Mouse (Mus musculus) limb, embryonic 14.5 days (tissue): ENCODE measurements around the gene Cmtr2. TPM values are rescaled to one million over a fixed set of nuclear protein-coding genes. Genes with fewer than 3 reads are reported as not detected.
A peak's percentile ranks its signal among the peaks of the same experiment; 100 is the strongest.

Experiments
- ATAC-seq: fragments of 200-750 bp; cut with Nextera tagmentation; 2 replicates; pipeline ENCODE4 v1.8.0; 2017; ENCODE audit warnings: low read depth, moderate number of reproducible peaks, moderate TSS enrichment; ENCODE audit not compliant: low FRiP score
- DNase-seq: peaks from one replicate; pipeline ENCODE4 v3.0.0-alpha.2; 2015; ENCODE audit warnings: low spot score
- H3K27ac ChIP-seq: fragments of 300-500 bp; sonication (generic); replicated peaks from 2 replicates; pipeline ENCODE4 v1.5.1; 2014; ENCODE audit warnings: low read depth, mild to moderate bottlenecking, low read length, moderate library complexity, mixed read lengths
- H3K27me3 ChIP-seq: fragments of 300-500 bp; sonication (generic); 2 replicates; pipeline ENCODE4 v1.6.1; 2014; ENCODE audit warnings: low read length, mixed read lengths; ENCODE audit not compliant: control insufficient read depth, insufficient read depth
- H3K36me3 ChIP-seq: fragments of 300-500 bp; sonication (generic); 2 replicates; pipeline ENCODE4 v1.6.1; 2014; ENCODE audit warnings: mild to moderate bottlenecking, low read length, moderate library complexity, mixed read lengths; ENCODE audit not compliant: control insufficient read depth, insufficient read depth
- H3K4me1 ChIP-seq: fragments of 300-500 bp; sonication (generic); 2 replicates; pipeline ENCODE4 v1.6.1; 2014; ENCODE audit warnings: antibody characterized with exemption, low read length, mixed read lengths; ENCODE audit not compliant: control insufficient read depth, insufficient read depth
- H3K4me2 ChIP-seq: fragments of 300-500 bp; sonication (generic); replicated peaks from 2 replicates; pipeline ENCODE4 v1.6.1; 2014; ENCODE audit warnings: low read depth, mild to moderate bottlenecking, low read length, moderate library complexity; ENCODE audit not compliant: severe bottlenecking
- H3K4me3 ChIP-seq: fragments of 300-500 bp; sonication (generic); replicated peaks from 2 replicates; pipeline ENCODE4 v1.5.1; 2014; ENCODE audit warnings: low read length
- H3K9ac ChIP-seq: fragments of 300-500 bp; sonication (generic); 2 replicates; pipeline ENCODE4 v1.6.1; 2014; ENCODE audit warnings: mild to moderate bottlenecking, low read depth, low read length, moderate library complexity; ENCODE audit not compliant: severe bottlenecking
- H3K9me3 ChIP-seq: fragments of 300-500 bp; sonication (generic); 2 replicates; pipeline ENCODE4 v1.6.1; 2016; ENCODE audit warnings: low read length; ENCODE audit not compliant: control insufficient read depth
- POLR2A ChIP-seq: fragments of 200-500 bp; IDR thresholded peaks from 2 replicates; pipeline ENCODE4 v1.8.0; 2012; ENCODE audit warnings: inconsistent platforms, mild to moderate bottlenecking, moderate library complexity, borderline replicate concordance; ENCODE audit not compliant: insufficient read depth, insufficient read length; ENCODE audit errors: extremely low read depth
- WGBS: fragments of 180-500 bp; shearing (Covaris S2); extraction: QIAGEN DNeasy Blood & Tissue Kit; methylation state at CpG from one replicate; pipeline ENCODE4 v1.1.7; 2014; 5-methylcytosine and 5-hydroxymethylcytosine counted together
- polyA plus RNA-seq, 2 experiments: library from polyadenylated mRNA; depleted of rRNA in 1 of 2; stranded (reverse) in 1 of 2; unstranded in 1 of 2; fragments of >200 nt; fragmentation: Nextera tagmentation in 1 of 2; extraction: Ambion mirVana in 1 of 2; gene quantifications; 2 replicates each; pipeline versions ENCODE4 v1.2.1 to v1.2.3; 2012 to 2014

Gene Cmtr2
- polyA plus RNA-seq, 2 experiments = 6.8 to 8.6 TPM

- Histone ChIP-seq H3K36me3 (no peaks in the 10 kb centered on the region), H3K27ac (no peak overlapping the region), H3K9ac (no peak overlapping the region), H3K4me3 (no peak overlapping the region), H3K9me3 (no peaks in the 10 kb centered on the region), H3K4me2 (no peak overlapping the region), H3K27me3 (no peaks in the 10 kb centered on the region), H3K4me1 (no peaks in the 10 kb centered on the region)
- DNase-seq (peak; percentile 78), ATAC-seq (no peak)
- no peak for TF ChIP-seq POLR2A
- 2% methylated on average over 5 of the region's 5 CpGs for WGBS
Measured at GRCm38 (mm10) chr8:110196678-110197077, 18.8 kb upstream of the Cmtr2 start.

- Histone ChIP-seq H3K9ac (no peak overlapping the region), H3K36me3 (no peaks in the 10 kb centered on the region), H3K4me3 (no peak overlapping the region), H3K4me2 (no peak overlapping the region), H3K27me3 (no peaks in the 10 kb centered on the region), H3K27ac (no peak overlapping the region), H3K9me3 (no peaks in the 10 kb centered on the region), H3K4me1 (no peaks in the 10 kb centered on the region)
- DNase-seq (no peak), ATAC-seq (no peak)
- TF ChIP-seq POLR2A = no peak
- WGBS = 31% methylated on average over 11 of the region's 11 CpGs
Measured at GRCm38 (mm10) chr8:110201806-110202205, 13.7 kb upstream of the Cmtr2 start.

- no peaks in the 10 kb centered on the region for H3K27me3 ChIP-seq
- no peak overlapping the region for H3K27ac ChIP-seq
- H3K4me2 ChIP-seq = no peak overlapping the region
- no peak overlapping the region for H3K9ac ChIP-seq
- TF ChIP-seq POLR2A = no peak
- ATAC-seq = no peak
- 77% methylated on average over 5 of the region's 5 CpGs for WGBS
- H3K36me3 ChIP-seq = peaks cover 2% of the 10 kb centered on the region; the same call in 1 of the 2 replicates
- H3K4me3 ChIP-seq = no peak overlapping the region
- peaks cover 8% of the 10 kb centered on the region for H3K4me1 ChIP-seq
- no peaks in the 10 kb centered on the region for H3K9me3 ChIP-seq
- DNase-seq = no peak
Measured at GRCm38 (mm10) chr8:110216253-110216652, 788 bp downstream of the Cmtr2 start.

GRCm38 (mm10) chr8:110217198-110217597 is 1.7 kb downstream of the Cmtr2 start:
- no peak for DNase-seq
- Histone ChIP-seq H3K27ac (no peak overlapping the region), H3K4me3 (peak overlapping the region; percentile 61), H3K9me3 (no peaks in the 10 kb centered on the region), H3K27me3 (no peaks in the 10 kb centered on the region), H3K4me2 (peak overlapping the region; percentile 73), H3K4me1 (peaks cover 8% of the 10 kb centered on the region), H3K9ac (no peak overlapping the region), H3K36me3 (peaks cover 11% of the 10 kb centered on the region)
- ATAC-seq = no peak
- WGBS = 38% methylated on average over 5 of the region's 5 CpGs
- TF ChIP-seq POLR2A = no peak

GRCm38 (mm10) chr8:110217681-110218131 is 2.2 kb downstream of the Cmtr2 start:
- peak overlapping the region; percentile 34; the same call in 1 of the 2 replicates for H3K9ac ChIP-seq
- DNase-seq (peak; percentile 100), ATAC-seq (peak; percentile 99)
- H3K4me2 ChIP-seq = peak overlapping the region; percentile 73
- H3K27me3 ChIP-seq = no peaks in the 10 kb centered on the region
- WGBS = under 1% methylated on average over 41 of the region's 43 CpGs
- H3K4me1 ChIP-seq = peaks cover 8% of the 10 kb centered on the region
- H3K36me3 ChIP-seq = peaks cover 16% of the 10 kb centered on the region
- TF ChIP-seq POLR2A = 0 out of 2 replicates have a peak, but pooled peaks have one; percentile 42
- H3K4me3 ChIP-seq = peak overlapping the region; percentile 61
- H3K27ac ChIP-seq = peak overlapping the region; percentile 43; the same call in 1 of the 2 replicates
- no peaks in the 10 kb centered on the region for H3K9me3 ChIP-seq
